Mouse (Mus musculus) G1E-ER4 (cell line): ENCODE data around the gene Map1s. TPM values are rescaled to one million over a fixed set of nuclear protein-coding genes. Genes with fewer than 3 reads are reported as not detected.

Experiments
- GATA1 ChIP-seq: IDR thresholded peaks from one replicate; pipeline ENCODE4 v1.8.0; 2012; ENCODE audit warnings: low read length, inconsistent platforms
- polyA plus RNA-seq: library from polyadenylated mRNA; stranded (reverse); fragments of >175 nt; gene quantifications from 2 replicates; pipeline ENCODE4 v1.2.3, GENCODE M21; 2012

The Map1s gene
- polyA plus RNA-seq, 1 experiment = 137 TPM

- TF ChIP-seq GATA1 = no peak
Measured at GRCm38 (mm10) chr8:70907518-70907917, 1.8 kb downstream of the Map1s start.

GRCm38 (mm10) chr8:70911596-70911995 is 5.9 kb downstream of the Map1s start:
- no peak for TF ChIP-seq GATA1

GRCm38 (mm10) chr8:70912955-70913354 is 7.2 kb downstream of the Map1s start:
- TF ChIP-seq GATA1 = no peak

- TF ChIP-seq GATA1 = no peak
Measured at GRCm38 (mm10) chr8:70913523-70913922, 7.8 kb downstream of the Map1s start.

GRCm38 (mm10) chr8:70914704-70915103 is 9.0 kb downstream of the Map1s start:
- no peak for TF ChIP-seq GATA1

- no peak for TF ChIP-seq GATA1
Measured at GRCm38 (mm10) chr8:70920049-70920922, 14.6 kb downstream of the Map1s start.

- TF ChIP-seq GATA1 = no peak
Measured at GRCm38 (mm10) chr8:70924151-70924550, 18.4 kb downstream of the Map1s start.

- no peak for TF ChIP-seq GATA1
Measured at GRCm38 (mm10) chr8:70925754-70926153, 20.0 kb downstream of the Map1s start.

- TF ChIP-seq GATA1 = no peak
Measured at GRCm38 (mm10) chr8:70926396-70926795, 20.7 kb downstream of the Map1s start.

GRCm38 (mm10) chr8:70928096-70928495 is 22.4 kb downstream of the Map1s start:
- TF ChIP-seq GATA1 = no peak

- no peak for TF ChIP-seq GATA1
Measured at GRCm38 (mm10) chr8:70928778-70929322, 23.1 kb downstream of the Map1s start.

- TF ChIP-seq GATA1 = no peak
Measured at GRCm38 (mm10) chr8:70931731-70932130, 26.0 kb downstream of the Map1s start.

GRCm38 (mm10) chr8:70933036-70933435 is 27.3 kb downstream of the Map1s start:
- TF ChIP-seq GATA1 = no peak

GRCm38 (mm10) chr8:70934786-70935185 is 29.1 kb downstream of the Map1s start:
- TF ChIP-seq GATA1 = no peak

GRCm38 (mm10) chr8:70937200-70937599 is 31.5 kb downstream of the Map1s start:
- TF ChIP-seq GATA1 = no peak

GRCm38 (mm10) chr8:70941478-70941877 is 35.7 kb downstream of the Map1s start:
- TF ChIP-seq GATA1 = no peak

GRCm38 (mm10) chr8:70943187-70943586 is 37.5 kb downstream of the Map1s start:
- no peak for TF ChIP-seq GATA1
